Mouse (Mus musculus) CH12.LX (cell line): ENCODE data around the gene Lmtk2. TPM values are rescaled to one million over a fixed set of nuclear protein-coding genes. Genes with fewer than 3 reads are reported as not detected.

ENCODE experiments used
- DNase-seq: peaks from one replicate; pipeline ENCODE4 v3.0.0-alpha.2; 2013; ENCODE audit errors: extremely low read depth
- H3K27ac ChIP-seq: 2 replicates; pipeline ENCODE4 v1.5.1; 2012; ENCODE audit warnings: low read depth, mild to moderate bottlenecking, control low read depth, moderate library complexity; ENCODE audit not compliant: insufficient read depth
- H3K27me3 ChIP-seq: replicated peaks from 2 replicates; pipeline ENCODE3; 2012; ENCODE audit warnings: inconsistent platforms
- H3K36me3 ChIP-seq, 2 experiments: replicated peaks in 1 of 2; 2 replicates each; pipeline versions ENCODE3 to v1.6.1; 2012; ENCODE audit warnings: inconsistent platforms in 1 of 2, low read length in 1 of 2, mild to moderate bottlenecking in 1 of 2, mixed read lengths in 1 of 2, moderate library complexity in 1 of 2; ENCODE audit not compliant: control insufficient read depth in 1 of 2, insufficient read depth in 1 of 2
- H3K4me1 ChIP-seq, 2 experiments: 2 replicates each; pipeline ENCODE4 v1.6.1; 2012; ENCODE audit warnings: inconsistent platforms in 1 of 2, moderate library complexity in 1 of 2; ENCODE audit not compliant: insufficient read depth in 2 of 2, control insufficient read depth in 1 of 2
- H3K4me2 ChIP-seq: 2 replicates; pipeline ENCODE4 v1.6.1; 2012; ENCODE audit warnings: low read depth, mild to moderate bottlenecking, control low read depth; ENCODE audit not compliant: poor library complexity, insufficient read depth, severe bottlenecking
- H3K4me3 ChIP-seq, 3 experiments: fragments of 150-350 bp in 1 of 3; sonication (generic) in 1 of 3; replicated peaks in 1 of 3; 2 replicates each; pipeline versions ENCODE3 to v1.5.1; 2011 to 2012; ENCODE audit warnings: low read depth in 2 of 3, low read length in 2 of 3, mild to moderate bottlenecking in 2 of 3, moderate library complexity in 2 of 3, control low read depth in 1 of 3, improper control_type of control experiment in 1 of 3, inconsistent platforms in 1 of 3, mixed read lengths in 1 of 3; ENCODE audit not compliant: poor library complexity in 1 of 3
- H3K79me2 ChIP-seq: replicated peaks from 2 replicates; pipeline ENCODE4 v1.6.1; 2012; ENCODE audit warnings: mild to moderate bottlenecking, moderate library complexity; ENCODE audit not compliant: control insufficient read depth, poor library complexity, insufficient read depth, severe bottlenecking; ENCODE audit errors: extremely low read depth
- H3K9ac ChIP-seq: 2 replicates; pipeline ENCODE4 v1.6.1; 2012; ENCODE audit warnings: low read depth, mild to moderate bottlenecking, control low read depth, moderate library complexity; ENCODE audit not compliant: insufficient read depth
- H3K9me3 ChIP-seq: replicated peaks from 2 replicates; pipeline ENCODE3; 2012; ENCODE audit warnings: low read length, inconsistent platforms, mixed read lengths
- CHD2 ChIP-seq: IDR thresholded peaks from 2 replicates; pipeline ENCODE4 v1.6.1; 2011; ENCODE audit warnings: low read length, improper control_type of control experiment
- ELF1 ChIP-seq: IDR thresholded peaks from 2 replicates; pipeline ENCODE4 v1.6.1; 2014; ENCODE audit warnings: low read depth, mild to moderate bottlenecking, inconsistent platforms, low read length, improper control_type of control experiment
- EP300 ChIP-seq: IDR thresholded peaks from 2 replicates; pipeline ENCODE4 v1.6.1; 2011; ENCODE audit warnings: low read length, improper control_type of control experiment
- MXI1 ChIP-seq: IDR thresholded peaks from 2 replicates; pipeline ENCODE4 v1.6.1; 2011; ENCODE audit warnings: mild to moderate bottlenecking, low read depth, low read length, improper control_type of control experiment
- NELFE ChIP-seq: IDR thresholded peaks from 2 replicates; pipeline ENCODE4 v1.6.1; 2011; ENCODE audit warnings: low read depth, low read length, improper control_type of control experiment
- SIN3A ChIP-seq: IDR thresholded peaks from 2 replicates; pipeline ENCODE4 v1.6.1; 2012; ENCODE audit warnings: low read length, improper control_type of control experiment, inconsistent platforms
- SMC3 ChIP-seq: IDR thresholded peaks from 2 replicates; pipeline ENCODE4 v1.6.1; 2011; ENCODE audit warnings: low read depth, low read length, improper control_type of control experiment
- TBP ChIP-seq: conservative IDR thresholded peaks from 2 replicates; pipeline ENCODE4 v1.6.1; 2011; ENCODE audit warnings: low read depth, low read length, improper control_type of control experiment
- USF2 ChIP-seq: conservative IDR thresholded peaks from 2 replicates; pipeline ENCODE4 v1.6.1; 2011; ENCODE audit warnings: low read depth, low read length, improper control_type of control experiment
- ZC3H11A ChIP-seq: IDR thresholded peaks from 2 replicates; pipeline ENCODE4 v1.6.1; 2012; ENCODE audit warnings: low read depth, mild to moderate bottlenecking, inconsistent platforms, low read length, improper control_type of control experiment
- ZKSCAN1 ChIP-seq: IDR thresholded peaks from 2 replicates; pipeline ENCODE4 v1.6.1; 2012; ENCODE audit warnings: low read depth, inconsistent platforms, low read length, improper control_type of control experiment, borderline replicate concordance
- ZNF384 ChIP-seq: IDR thresholded peaks from 2 replicates; pipeline ENCODE4 v1.6.1; 2012; ENCODE audit warnings: low read depth, low read length, improper control_type of control experiment, inconsistent platforms
- dilution Hi-C: fragments of 300-500 bp; cut with MboI; formaldehyde crosslinking; loops from 2 replicates; pipeline ENCODE4 v1.14.3; 2020; ENCODE audit warnings: low sequenced_read_pairs; ENCODE audit not compliant: extremely low pct_unique_long_range_greater_than_20kb, extremely low pct_ligation_motif_present
- in situ Hi-C: fragments of 300-500 bp; cut with MboI; formaldehyde crosslinking; loops from 3 replicates; pipeline ENCODE4 v1.14.3; 2019; ENCODE audit warnings: low sequenced_read_pairs, low pct_ligation_motif_present, low pct_unique_long_range_greater_than_20kb, mixed read lengths
- polyA plus RNA-seq: library from polyadenylated mRNA; unstranded; fragments of >175 nt; gene quantifications from 2 replicates; pipeline ENCODE4 v1.2.1, GENCODE M21; 2012; ENCODE audit warnings: low read depth; ENCODE audit not compliant: insufficient read length
- total RNA-seq, 2 experiments: library from RNA; depleted of rRNA; stranded (reverse); fragments of 300-350 nt in 1 of 2; fragments of >200 nt in 1 of 2; gene quantifications; 2 replicates each; pipeline ENCODE4 v1.2.3; 2012 to 2014

Lmtk2 gene
- total and polyA plus RNA-seq, 3 experiments, result 5.1 to 10.1 (median 5.7) TPM

DNA sequence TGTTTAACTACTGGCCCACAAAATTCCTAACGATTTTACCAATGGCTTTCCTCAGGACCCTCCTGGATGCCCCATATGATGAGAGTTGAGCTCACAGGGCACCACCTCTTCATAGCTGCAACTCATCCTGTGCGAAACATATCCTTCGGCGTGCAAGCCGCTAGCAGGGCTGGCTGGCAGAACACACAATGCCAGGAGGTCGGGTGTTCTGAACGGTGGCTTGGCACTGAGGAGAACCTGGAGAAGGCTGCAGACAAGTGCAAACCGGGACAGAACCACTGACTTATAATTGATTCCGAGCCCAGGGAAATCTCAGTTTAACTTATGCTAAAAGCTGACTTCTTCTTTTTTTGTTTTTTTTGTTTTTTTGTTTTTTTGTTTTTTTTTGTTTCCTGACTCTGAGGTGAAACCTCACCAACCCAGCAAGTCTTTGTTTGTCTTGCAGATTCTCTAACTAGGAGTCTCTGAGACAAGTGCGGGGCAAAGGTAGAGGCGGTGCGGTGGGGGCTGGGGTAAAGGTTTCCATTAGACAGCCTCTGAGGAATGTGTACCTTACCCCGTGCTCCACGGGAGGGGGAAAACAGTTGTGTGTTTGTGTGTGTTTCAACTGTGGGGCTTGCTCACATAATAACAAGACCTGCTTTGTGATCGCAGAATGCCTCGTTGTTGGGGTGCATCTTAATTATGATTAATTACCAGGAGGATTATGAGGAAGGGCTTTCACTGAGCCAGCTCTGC lies 2.2 kb upstream of the Lmtk2 start:
- no peak overlapping the region for H3K4me3 ChIP-seq
- no peak overlapping the region for H3K4me2 ChIP-seq
- peaks cover 0 to under 1% of the 10 kb centered on the region in 2 experiments for H3K36me3 ChIP-seq
- in situ Hi-C loops (no loop called here), dilution Hi-C loops (no loop called here)
- H3K79me2 ChIP-seq, result peaks cover 7% of the 10 kb centered on the region; the same call in 1 of the 2 replicates
- H3K4me1 ChIP-seq, result peaks cover 0 to 18% of the 10 kb centered on the region in 2 experiments; a peak in 2 of 4 replicates
- H3K9me3 ChIP-seq, result no peaks in the 10 kb centered on the region
- H3K27ac ChIP-seq, result no peak overlapping the region
- peaks cover 11% of the 10 kb centered on the region for H3K27me3 ChIP-seq
- TF ChIP-seq ZKSCAN1, result no peak
- no peak for TF ChIP-seq USF2
- TF ChIP-seq CHD2, result no peak
- TF ChIP-seq EP300, result no peak
- no peak for TF ChIP-seq SIN3A
- no peak for TF ChIP-seq ZC3H11A
- no peak for TF ChIP-seq ELF1
- no peak for TF ChIP-seq SMC3
- TF ChIP-seq NELFE, result no peak
- TF ChIP-seq MXI1, result no peak
- H3K9ac ChIP-seq, result no peak overlapping the region
- no peak for DNase-seq

DNA sequence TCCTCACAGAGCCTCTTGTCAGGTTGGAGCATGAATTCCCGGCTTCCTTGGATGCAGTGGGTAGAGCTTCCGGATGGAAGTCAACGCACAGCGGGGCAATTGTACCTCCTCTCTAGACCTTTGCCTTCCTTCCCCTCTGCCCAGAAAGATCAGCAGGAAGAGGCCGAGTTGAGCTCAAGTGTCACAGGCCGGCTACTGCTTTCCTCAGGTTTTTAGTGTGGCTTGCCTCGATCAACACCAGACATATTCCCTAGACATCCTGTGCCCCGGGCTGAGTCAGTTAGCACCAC lies 1.7 kb upstream of the Lmtk2 start:
- H3K9me3 ChIP-seq, result no peaks in the 10 kb centered on the region
- peaks cover 11% of the 10 kb centered on the region for H3K27me3 ChIP-seq
- in situ Hi-C loops, result no loop called here
- no peak for DNase-seq
- H3K9ac ChIP-seq, result no peak overlapping the region
- dilution Hi-C loops, result no loop called here
- peaks cover 11% of the 10 kb centered on the region for H3K79me2 ChIP-seq
- H3K27ac ChIP-seq, result no peak overlapping the region
- H3K4me3 ChIP-seq, result no peak overlapping the region
- H3K4me2 ChIP-seq, result no peak overlapping the region
- peaks cover 0 to 18% of the 10 kb centered on the region in 2 experiments; a peak in 2 of 4 replicates for H3K4me1 ChIP-seq
- peaks cover 0 to 5% of the 10 kb centered on the region in 2 experiments for H3K36me3 ChIP-seq
- TF ChIP-seq TBP, result no peak
- TF ChIP-seq SIN3A, result no peak
- TF ChIP-seq ELF1, result no peak

DNA sequence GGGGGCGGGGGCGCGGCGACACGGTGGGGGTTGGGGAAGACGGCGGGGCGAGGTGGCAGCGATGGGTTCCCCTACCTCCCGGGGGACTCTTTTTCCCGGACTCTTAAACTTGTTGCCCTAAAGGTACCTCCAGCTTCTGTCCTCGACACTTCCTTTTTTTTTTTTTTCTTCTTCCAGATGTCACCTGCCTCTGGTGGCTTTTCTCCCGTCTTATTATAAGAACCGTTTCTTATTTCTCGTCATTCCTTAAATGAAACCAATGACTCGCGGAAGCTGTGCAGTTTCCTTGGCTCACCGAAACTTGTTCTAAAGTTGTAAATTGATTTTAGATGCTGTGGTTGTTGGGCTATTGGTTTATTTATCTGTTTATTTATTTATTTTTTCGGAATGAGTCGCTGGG lies 712 bp downstream of the Lmtk2 start:
- H3K27ac ChIP-seq, result no peak overlapping the region
- peaks cover 0 to 5% of the 10 kb centered on the region in 2 experiments for H3K36me3 ChIP-seq
- in situ Hi-C loops, result no loop called here
- peaks cover 11% of the 10 kb centered on the region for H3K27me3 ChIP-seq
- dilution Hi-C loops, result no loop called here
- peaks cover 3 to 23% of the 10 kb centered on the region in 2 experiments; a peak in 3 of 4 replicates for H3K4me1 ChIP-seq
- peak overlapping the region; percentile 57 to 95 (median 90) for H3K4me3 ChIP-seq
- peaks cover 17% of the 10 kb centered on the region for H3K79me2 ChIP-seq
- TF ChIP-seq ZNF384, result peak; percentile 83
- TF ChIP-seq SIN3A, result no peak
- H3K4me2 ChIP-seq, result peak overlapping the region; percentile 58
- no peak for DNase-seq
- H3K9me3 ChIP-seq, result no peaks in the 10 kb centered on the region
- peak overlapping the region; percentile 72 for H3K9ac ChIP-seq
